Mouse (Mus musculus) gastrocnemius, postnatal 25 days (tissue): ENCODE measurements around the gene Gm7102. TPM values are rescaled to one million over a fixed set of nuclear protein-coding genes. Genes with fewer than 3 reads are reported as not detected.
"Not testable (repeated sequence)": the region's sequence is repeated elsewhere in the genome, so short reads cannot be mapped to it uniquely, and the experiment has no call there.

Experiments
- DNase-seq: peaks from one replicate; pipeline ENCODE4 v3.0.0; 2022
- long read RNA-seq, 2 experiments: library from polyadenylated mRNA; stranded (forward); transcript quantifications; one replicate each; pipeline ENCODE4 v2.0.0; 2021
- total RNA-seq, 2 experiments: library from RNA; stranded (reverse); gene quantifications; 1 replicate in 1 of 2; 2 replicates in 1 of 2; pipeline ENCODE4 v1.2.3; 2021

Gm7102 gene
- total RNA-seq: not detected
- long read RNA-seq, experiment 1: 0 reads
- long read RNA-seq, experiment 2: 0 reads

DNA sequence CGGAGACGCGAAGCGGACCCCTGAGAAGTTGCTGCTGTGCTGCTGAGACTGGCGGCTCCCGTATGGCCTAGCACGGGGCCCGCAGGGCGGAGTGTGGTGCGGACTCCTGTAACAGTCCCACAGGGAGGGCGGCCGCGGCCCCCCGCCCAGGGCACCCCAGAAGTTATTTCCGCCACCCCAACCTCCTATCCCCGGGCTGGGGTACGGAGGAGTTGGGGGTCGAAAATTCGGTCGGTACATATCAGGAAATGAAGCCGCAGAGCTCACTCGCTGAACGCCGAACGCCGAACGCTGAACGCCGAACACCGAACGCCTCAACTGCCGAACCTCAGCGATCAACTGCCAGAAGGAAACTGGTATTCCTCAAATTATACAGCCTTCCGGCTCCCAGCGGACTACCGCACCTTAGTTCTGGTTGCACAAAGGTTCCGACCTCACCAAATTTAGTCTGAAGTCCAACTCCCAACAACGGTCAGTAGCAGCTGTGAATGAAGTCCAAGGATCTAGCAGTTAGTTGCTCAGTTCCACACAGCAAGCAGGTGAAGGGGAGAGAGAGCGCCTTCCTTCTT is at the start of gene Gm7102:
Gene Gm7102 (minus strand): TSS at position 554 of the 569 bp plus-strand sequence.
- DNase-seq: no peak

GRCm38 (mm10) chr19:61224678-61225525 is 48.8 kb upstream of the Gm7102 start:
- DNase-seq: peak; percentile 9

GRCm38 (mm10) chr19:61223706-61224328 is 47.7 kb upstream of the Gm7102 start:
- DNase-seq: no peak

- DNase-seq: not testable (repeated sequence)
Measured at GRCm38 (mm10) chr19:61207506-61207905, 31.4 kb upstream of the Gm7102 start.

DNA sequence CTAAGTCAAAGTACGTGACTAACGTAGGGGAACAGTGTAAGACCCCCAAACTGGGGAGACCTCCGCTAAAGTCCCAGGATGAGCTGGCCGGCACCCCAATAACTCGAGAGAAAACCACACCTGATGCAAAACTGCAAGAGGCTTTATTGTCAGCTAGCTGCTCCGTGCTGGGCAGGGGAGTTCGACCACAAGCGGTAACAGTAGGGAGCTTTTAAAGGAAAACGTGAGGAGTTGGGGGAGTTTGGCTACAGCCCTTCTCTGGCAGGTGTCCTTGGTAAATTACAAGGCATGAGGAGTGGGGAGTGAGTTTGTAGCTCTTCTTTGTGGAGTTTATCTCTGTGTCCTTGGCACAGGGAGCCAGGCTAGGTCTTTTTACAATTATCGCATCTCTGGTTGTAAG is 23.7 kb upstream of the Gm7102 start:
- DNase-seq: no peak

GRCm38 (mm10) chr19:61199316-61199715 is 23.2 kb upstream of the Gm7102 start:
- DNase-seq: peak; percentile 73

DNA sequence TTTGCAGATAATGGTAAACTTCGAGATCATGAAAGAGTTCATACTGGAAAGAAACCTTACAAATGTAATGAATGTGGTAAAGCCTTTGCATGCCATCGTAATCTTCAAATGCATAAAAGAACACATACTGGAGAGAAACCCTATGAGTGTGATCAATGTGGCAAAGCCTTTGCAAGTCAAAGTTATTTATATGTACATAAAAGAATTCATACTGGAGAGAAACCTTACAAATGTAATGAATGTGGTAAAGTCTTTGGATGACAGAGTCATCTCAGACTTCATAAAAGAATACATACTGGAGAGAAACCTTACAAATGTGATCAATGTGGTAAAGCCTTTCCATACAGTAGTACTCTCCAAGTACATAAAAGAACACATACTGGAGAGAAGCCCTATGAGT is 7.5 kb upstream of the Gm7102 start, which contains the start of gene Gm6020:
Gene Gm6020 (plus strand): TSS at position 301 of the 400 bp plus-strand sequence.
- DNase-seq: not testable (repeated sequence)

DNA sequence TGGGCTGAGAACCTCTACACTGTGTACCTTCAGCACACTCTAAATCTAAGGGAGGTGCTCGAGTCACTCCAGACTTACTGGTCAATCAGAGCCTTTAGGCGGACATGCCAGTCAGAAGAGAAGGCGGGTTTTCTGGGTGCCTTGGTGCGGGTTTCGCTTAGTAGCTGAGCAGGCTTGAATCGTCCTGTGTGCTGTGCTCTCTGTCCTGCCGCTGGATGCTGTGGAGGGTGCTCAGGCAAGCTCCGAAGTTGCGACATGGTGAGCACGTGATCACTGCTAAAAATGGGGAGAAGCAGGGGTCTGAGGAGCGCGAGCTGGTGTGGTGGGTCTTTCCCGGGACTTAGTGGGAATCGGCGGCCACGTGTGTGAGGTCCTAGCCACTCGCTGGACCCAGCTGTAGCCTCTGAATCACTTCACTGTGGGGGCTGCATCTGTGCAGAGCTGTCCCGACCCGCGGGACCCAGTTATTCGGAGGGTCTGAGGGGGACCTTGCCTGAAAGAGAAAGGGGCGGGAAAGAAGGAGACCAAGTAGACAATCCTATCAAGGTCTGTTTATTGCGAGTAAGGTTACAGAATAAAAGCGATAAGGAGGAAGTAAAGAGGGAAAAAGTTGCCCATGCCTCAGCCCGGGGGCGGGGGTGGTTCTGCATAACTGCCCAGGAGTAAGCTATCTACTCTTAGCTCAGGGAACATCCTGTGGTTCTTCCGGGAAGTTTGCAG is 24.2 kb downstream of the Gm7102 start:
- no peak for DNase-seq

DNA sequence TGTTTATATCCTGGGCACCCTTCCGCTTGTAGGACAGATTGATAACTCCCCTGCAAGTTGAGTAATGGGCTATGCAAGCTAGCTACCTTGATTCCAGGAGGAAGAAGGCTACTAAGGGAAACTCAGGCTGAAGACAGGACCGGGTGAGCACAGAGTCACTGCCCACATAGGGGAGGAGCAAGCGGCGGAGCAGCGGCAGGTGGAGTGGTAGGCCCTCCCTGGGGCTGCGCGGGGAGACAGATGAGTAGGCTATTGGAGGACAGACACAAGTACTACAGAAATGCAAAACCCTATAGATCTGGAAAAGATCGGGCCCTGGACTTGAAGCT is 24.8 kb downstream of the Gm7102 start:
- DNase-seq: no peak

- no peak for DNase-seq
Measured at GRCm38 (mm10) chr19:61141299-61141698, 34.8 kb downstream of the Gm7102 start.

GRCm38 (mm10) chr19:61140342-61141206 is 35.5 kb downstream of the Gm7102 start, which contains the start of gene Zfp950:
TSS of gene Zfp950 (minus strand) at chr19:61140840.
- peak; percentile 87 for DNase-seq

- DNase-seq: no peak
Measured at GRCm38 (mm10) chr19:61138655-61139054, 37.5 kb downstream of the Gm7102 start.

- no peak for DNase-seq
Measured at GRCm38 (mm10) chr19:61131096-61131495, 45.0 kb downstream of the Gm7102 start.

Other genes with a start within 250 kb of the Gm7102 start
- gene Zfp950, start 35.5 kb downstream of the Gm7102 start, total RNA-seq: 1 to 10 TPM; 7.0 to 8.5 TPM
- gene Gm6020, start 7.6 kb upstream of the Gm7102 start, total RNA-seq: not detected
- gene Csf2ra, start 52.1 kb upstream of the Gm7102 start, total RNA-seq: 1 to 10 TPM; 1.3 to 2.1 TPM
- gene Gm21060, start 120.8 kb upstream of the Gm7102 start, total RNA-seq: not detected